Mouse (Mus musculus): ENCODE results near the gene Edem1. TPM values are rescaled to one million over a fixed set of nuclear protein-coding genes. Genes with fewer than 3 reads are reported as not detected.
A peak's percentile ranks its signal among the peaks of the same experiment; 100 is the strongest.

The Edem1 gene
- total RNA-seq (2021) = 10 to 100 TPM; 17.1 to 18.1 TPM
- long read RNA-seq, experiment 1, full-length matches to known transcripts = 25 of 29 reads
- long read RNA-seq, experiment 1, partial matches to known transcripts = 0 of 29 reads
- long read RNA-seq, experiment 1, other reads (novel, unspliced or antisense) = 4 of 29 reads
- long read RNA-seq, experiment 2, full-length matches to known transcripts = 11 of 12 reads
- long read RNA-seq, experiment 2, partial matches to known transcripts = 1 of 12 reads
- long read RNA-seq, experiment 2, other reads (novel, unspliced or antisense) = 0 of 12 reads

DNA sequence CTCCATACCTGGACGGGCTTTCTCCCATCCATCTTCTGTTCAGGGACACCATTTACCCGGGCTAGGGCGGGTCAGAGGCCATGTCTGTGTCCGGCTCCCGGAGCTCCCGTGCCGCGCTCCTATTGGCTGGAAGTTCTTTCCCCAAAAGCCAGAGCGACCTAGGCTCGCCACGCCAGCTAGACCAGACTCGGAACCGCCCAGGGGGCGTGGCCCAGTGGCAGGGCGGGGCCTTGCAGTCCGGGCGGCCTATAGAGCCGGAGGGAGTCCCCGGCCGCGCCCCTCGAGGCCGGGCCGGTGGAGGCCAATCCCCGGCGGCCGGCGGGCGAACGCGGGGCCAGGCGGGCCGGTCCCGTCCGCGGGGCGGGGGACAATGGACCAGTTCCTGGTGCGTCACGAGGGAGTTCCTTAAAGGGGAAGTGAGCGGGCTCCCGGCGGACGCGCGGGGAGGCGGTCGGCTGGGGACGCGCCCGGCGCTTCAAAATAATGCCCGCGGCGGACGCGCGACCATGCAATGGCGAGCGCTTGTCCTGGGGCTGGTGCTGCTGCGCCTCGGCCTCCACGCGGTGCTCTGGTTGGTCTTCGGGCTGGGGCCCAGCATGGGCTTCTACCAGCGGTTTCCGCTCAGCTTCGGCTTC lies at the start of gene Edem1:
Gene Edem1 (plus strand): TSS at position 408 of the 635 bp plus-strand sequence.
- TF ChIP-seq CTCF (IDR thresholded peaks at IDR 0.05) = no peak; the same call in 1 of the 2 replicates
- intact Hi-C loops (cut with DNase I) = loop anchor here (2.0 kb wide), 1 partner anchor 46 kb away; the partner anchor contains the start of gene Arl8b
- H3K4me3 ChIP-seq = peak within 1 kb of the TSS; percentile 76
- peak within 1 kb of the TSS; percentile 91 for H3K27ac ChIP-seq
- peak; percentile 93 to 94 for DNase-seq (ENCODE audit: extremely low spot score in 1 of 2, low spot score in 2 of 2)

DNA sequence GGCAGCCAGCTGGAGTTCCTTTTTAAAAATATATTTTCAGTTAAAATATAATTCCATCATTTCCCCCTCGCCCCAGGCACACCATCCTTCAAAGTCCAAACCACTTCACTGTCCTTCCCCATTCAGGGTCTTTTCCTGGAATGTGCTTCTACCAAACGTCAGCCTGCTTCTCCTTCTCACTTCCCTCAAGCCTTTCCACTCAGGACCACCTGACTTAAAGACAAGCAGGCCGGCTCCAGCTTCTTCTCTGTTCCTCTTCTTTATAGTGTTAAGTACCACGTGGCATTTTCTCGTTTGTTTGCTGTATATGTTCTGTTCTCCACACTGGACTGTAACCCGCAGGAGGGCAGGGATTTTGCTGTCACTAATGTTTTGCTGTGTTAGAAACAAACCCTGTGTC lies 46.6 kb upstream of the Edem1 start:
- Histone ChIP-seq H3K4me3 (no peak overlapping the region), H3K27ac (no peak overlapping the region)
- intact Hi-C loops (cut with DNase I) = loop anchor here (2.0 kb wide), 1 partner anchor 47 kb away; the partner anchor contains the start of gene Edem1
- TF ChIP-seq CTCF (IDR thresholded peaks at IDR 0.05) = no peak
- DNase-seq (ENCODE audit: extremely low spot score in 1 of 2, low spot score in 2 of 2) = no peak

DNA sequence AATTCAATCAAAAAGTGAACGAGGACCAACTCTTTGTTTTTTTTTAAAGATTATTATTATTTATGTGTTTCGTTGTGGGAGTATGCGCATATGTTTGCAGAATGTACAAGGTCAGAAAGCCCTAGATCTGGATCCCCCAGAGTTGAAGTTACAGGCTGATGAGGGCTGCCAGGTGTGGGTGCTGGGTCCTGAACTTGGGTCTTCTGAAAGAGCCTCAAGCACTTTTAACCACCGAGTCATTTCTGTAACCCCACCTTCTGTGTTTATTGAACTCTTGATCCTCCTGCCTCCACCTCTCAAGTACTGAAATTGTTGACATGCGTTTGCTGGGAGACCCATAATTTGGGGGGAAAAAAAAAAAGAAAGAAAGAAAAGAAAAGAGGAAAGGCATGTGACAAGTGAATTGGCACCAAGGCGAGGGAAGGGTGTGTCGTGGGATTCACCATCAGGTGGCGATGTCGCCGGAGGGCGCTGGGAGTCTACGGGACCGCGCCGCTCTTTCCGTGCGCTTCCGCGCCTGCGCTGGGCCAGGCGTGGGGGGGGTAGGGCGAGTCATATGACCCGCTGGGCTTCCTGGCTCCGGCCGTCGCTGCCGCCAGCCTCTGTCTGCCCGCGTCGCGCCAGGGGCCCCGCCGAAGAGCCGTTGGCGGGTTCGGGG lies 45.8 kb upstream of the Edem1 start, which contains the start of gene Arl8b:
Gene Arl8b (plus strand): TSS at position 574 of the 658 bp plus-strand sequence.
- intact Hi-C loops (cut with DNase I) = loop anchor here (2.0 kb wide), 1 partner anchor 46 kb away; the partner anchor contains the start of gene Edem1
- Histone ChIP-seq H3K4me3 (peak within 1 kb of the TSS; percentile 97), H3K27ac (peak within 1 kb of the TSS; percentile 92)
- peak; percentile 97 for TF ChIP-seq CTCF (IDR thresholded peaks at IDR 0.05)
- DNase-seq (ENCODE audit: extremely low spot score in 1 of 2, low spot score in 2 of 2) = peak; percentile 94 to 97

DNA sequence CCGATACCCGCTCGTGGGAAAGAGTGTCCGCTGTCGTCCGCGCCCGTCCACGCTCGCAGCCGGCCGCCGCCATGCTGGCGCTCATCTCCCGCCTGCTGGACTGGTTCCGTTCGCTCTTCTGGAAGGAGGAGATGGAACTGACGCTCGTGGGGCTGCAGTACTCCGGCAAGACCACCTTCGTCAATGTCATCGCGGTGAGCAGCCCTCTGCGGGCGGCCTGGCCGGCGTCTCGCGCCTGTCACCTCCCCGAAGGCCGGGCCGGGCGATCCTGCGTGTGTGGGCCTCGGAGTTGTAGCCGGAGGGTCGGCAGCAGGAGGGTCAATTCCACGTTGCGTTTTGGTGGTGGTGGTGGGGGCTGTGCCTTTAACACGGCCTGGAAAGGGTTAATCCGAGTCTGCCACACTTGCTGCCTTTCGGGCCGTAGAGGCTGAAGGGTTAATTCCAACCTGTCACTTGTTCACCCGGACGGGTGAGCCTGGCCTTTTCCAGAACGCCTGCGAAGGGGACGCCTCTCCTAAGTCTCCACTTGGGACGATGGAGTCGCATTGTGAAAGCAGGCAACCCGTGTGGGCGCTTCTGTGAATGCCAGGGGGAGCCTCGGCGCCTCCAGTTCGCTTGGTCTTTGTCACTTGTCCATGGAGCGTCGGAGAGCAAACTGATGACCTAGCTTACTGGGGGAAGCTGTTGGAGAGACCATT lies 45.1 kb upstream of the Edem1 start:
- DNase-seq (ENCODE audit: extremely low spot score in 1 of 2, low spot score in 2 of 2) = peak; percentile 22 to 38
- no peak for TF ChIP-seq CTCF (IDR thresholded peaks at IDR 0.05)
- intact Hi-C loops (cut with DNase I) = loop anchor here (2.0 kb wide), 1 partner anchor 45 kb away; the partner anchor contains the start of gene Edem1
- Histone ChIP-seq H3K27ac (peak overlapping the region; percentile 92), H3K4me3 (peak overlapping the region; percentile 97)

DNA sequence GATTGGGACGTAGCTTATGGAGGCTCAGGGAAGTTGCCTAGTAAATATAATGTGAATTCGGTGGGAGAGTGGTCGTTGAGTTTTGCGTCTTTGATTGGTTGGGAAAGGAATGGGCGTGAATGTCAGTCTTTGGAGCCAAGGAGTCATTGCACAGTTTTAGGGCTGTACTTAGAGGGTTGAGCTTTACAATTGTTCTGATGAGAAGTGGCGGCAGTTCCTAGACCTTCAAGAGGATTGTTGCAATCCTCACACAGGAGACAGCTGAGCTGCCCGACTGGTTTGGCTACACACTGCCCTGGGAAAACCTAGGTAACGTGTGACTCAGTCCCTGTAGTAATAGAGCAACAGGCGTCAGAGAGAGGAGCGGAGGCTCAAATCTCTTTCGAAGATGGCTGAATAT lies 44.4 kb upstream of the Edem1 start:
- TF ChIP-seq CTCF (IDR thresholded peaks at IDR 0.05) = no peak
- DNase-seq (ENCODE audit: extremely low spot score in 1 of 2, low spot score in 2 of 2) = no peak
- intact Hi-C loops (cut with DNase I) = no loop called here
- peak overlapping the region; percentile 97 for H3K4me3 ChIP-seq
- H3K27ac ChIP-seq = no peak overlapping the region

DNA sequence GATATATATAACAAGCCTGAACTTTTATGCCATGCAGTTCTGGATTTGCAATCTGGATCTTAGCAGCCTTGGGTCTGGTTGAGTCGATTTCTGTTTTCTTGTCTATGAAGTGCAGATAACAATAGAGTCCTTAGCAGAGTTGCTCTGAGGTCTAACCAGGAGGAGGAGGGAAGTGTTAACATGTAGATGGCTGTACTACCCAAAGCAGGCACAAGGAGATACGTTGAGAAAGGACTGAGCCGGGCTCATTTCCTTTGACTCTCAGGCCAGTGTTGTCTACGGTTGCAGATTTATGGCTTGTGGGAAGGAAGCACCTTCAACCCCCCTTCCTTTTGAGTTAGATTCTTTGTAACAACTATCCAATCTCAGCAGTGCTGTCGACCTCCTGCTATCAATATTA lies 43.6 kb upstream of the Edem1 start:
- intact Hi-C loops (cut with DNase I) = no loop called here
- Histone ChIP-seq H3K27ac (no peak overlapping the region), H3K4me3 (peak overlapping the region; percentile 97)
- no peak; the same call in 1 of the 2 replicates for TF ChIP-seq CTCF (IDR thresholded peaks at IDR 0.05)
- no peak for DNase-seq (ENCODE audit: extremely low spot score in 1 of 2, low spot score in 2 of 2)

DNA sequence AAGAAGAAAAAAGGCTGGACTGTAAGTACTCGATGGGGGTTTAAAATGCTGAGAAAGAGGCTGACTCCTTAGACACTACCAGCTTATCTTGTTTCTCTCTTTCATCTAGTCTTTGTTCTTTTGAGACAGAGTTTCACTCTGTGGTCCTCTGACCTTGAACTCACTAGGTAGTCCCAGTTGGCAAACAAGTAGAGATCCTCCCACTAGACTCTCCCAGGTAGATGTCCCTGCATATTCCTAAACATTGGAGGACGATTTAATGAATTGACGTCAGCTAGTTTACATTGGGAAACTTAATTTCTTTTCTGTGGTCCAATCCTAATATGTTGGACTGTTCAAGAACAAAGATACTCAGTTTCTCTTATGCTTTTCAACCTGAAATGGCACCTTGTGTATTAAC lies 42.9 kb upstream of the Edem1 start:
- TF ChIP-seq CTCF (IDR thresholded peaks at IDR 0.05) = no peak
- Histone ChIP-seq H3K27ac (no peak overlapping the region), H3K4me3 (no peak overlapping the region)
- intact Hi-C loops (cut with DNase I) = no loop called here
- no peak for DNase-seq (ENCODE audit: extremely low spot score in 1 of 2, low spot score in 2 of 2)

DNA sequence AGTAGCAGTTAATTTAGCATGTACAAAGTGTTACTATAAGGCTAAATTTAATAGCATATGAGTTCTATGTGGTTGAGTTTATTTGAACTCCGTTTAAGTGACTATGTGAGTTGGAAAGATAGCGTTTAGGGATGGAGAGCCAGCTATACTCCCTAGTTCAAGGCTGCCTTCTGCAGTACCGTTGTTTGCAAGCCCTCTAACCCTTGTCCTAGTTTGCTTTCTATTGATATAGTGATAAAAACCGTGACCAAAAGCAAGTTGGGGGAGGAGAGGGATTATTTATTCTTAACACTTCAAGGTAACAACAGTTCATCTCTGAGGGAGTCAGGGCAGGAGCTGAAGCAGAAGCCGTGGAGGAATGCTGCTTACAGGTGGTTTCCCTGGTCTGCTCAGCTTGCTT lies 36.9 kb upstream of the Edem1 start:
- Histone ChIP-seq H3K27ac (no peak overlapping the region), H3K4me3 (no peak overlapping the region)
- intact Hi-C loops (cut with DNase I) = no loop called here
- TF ChIP-seq CTCF (IDR thresholded peaks at IDR 0.05) = no peak
- no peak for DNase-seq (ENCODE audit: extremely low spot score in 1 of 2, low spot score in 2 of 2)

DNA sequence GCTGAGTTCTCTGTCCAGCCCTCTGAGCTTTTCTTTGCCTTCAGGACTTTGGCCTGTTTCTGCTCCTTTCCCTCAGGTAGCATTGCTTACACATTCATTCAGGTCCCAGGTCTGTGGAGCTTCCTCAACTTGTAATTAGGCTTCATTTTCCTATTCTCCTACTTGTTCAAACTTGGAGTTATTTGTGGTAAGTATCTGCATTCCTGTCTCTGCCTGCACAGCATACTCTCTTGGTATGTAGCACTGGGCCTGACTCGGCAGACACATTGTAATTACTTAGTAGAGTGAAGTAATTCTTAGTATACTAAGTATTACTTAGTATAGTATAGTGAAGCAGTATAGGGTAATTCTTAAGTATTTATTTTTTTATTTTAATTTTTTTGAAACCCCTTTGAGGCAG lies 32.5 kb upstream of the Edem1 start:
- intact Hi-C loops (cut with DNase I) = no loop called here
- TF ChIP-seq CTCF (IDR thresholded peaks at IDR 0.05) = no peak
- H3K4me3 ChIP-seq = no peak overlapping the region
- no peak overlapping the region for H3K27ac ChIP-seq
- no peak for DNase-seq (ENCODE audit: extremely low spot score in 1 of 2, low spot score in 2 of 2)

DNA sequence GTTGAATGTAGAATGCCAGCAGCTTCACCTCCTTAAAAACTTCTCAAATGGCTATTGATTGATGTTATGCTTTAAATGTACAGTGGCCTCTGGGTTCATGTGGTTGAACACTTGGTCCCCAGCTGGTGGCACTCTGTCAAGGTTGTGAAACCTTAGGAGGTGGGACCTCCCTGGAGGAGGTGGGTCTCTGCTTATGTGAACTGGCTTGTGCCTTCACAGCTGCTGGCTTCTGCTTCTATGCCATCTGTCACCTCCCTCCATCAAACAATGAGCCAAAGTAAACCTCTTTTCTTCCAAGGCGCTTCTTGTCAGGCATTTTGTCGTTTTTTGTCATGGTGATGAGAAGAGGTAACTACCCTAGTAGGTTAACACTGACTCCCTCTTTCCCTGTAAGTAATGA lies 31.7 kb upstream of the Edem1 start:
- Histone ChIP-seq H3K27ac (no peak overlapping the region), H3K4me3 (no peak overlapping the region)
- intact Hi-C loops (cut with DNase I) = no loop called here
- TF ChIP-seq CTCF (IDR thresholded peaks at IDR 0.05) = no peak
- DNase-seq (ENCODE audit: extremely low spot score in 1 of 2, low spot score in 2 of 2) = no peak

DNA sequence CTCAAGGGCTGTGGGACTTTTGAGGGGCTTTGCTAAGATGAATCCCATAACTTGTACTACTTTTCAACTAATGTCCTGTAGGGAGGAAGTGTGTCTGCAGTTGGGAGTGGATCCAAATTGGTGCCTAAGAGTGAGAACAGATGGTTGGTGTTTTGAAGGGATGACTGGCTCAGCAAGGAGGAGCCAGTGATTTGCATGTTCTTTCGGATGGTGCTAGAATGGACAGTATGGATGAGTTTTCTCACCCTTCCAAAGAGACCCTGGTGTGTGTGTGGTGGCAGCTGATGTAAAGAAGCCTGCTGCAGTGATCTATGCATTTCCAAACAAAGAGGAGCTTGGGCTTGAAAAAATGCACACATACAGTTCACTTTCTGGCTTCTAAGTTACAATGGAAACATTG lies 23.2 kb upstream of the Edem1 start:
- no peak for TF ChIP-seq CTCF (IDR thresholded peaks at IDR 0.05)
- H3K27ac ChIP-seq = no peak overlapping the region
- no peak overlapping the region for H3K4me3 ChIP-seq
- intact Hi-C loops (cut with DNase I) = no loop called here
- no peak for DNase-seq (ENCODE audit: extremely low spot score in 1 of 2, low spot score in 2 of 2)
